In genomic region chr7:99181619-99182431, GRCm38 (mm10) we compare ENCODE assay signal across 8 mouse cellular contexts. TPM values are rescaled to one million over a fixed set of nuclear protein-coding genes. Genes with fewer than 3 reads are reported as not detected.
A peak's percentile ranks its signal among the peaks of the same experiment; 100 is the strongest.
DNase-seq lines count a peak whose midpoint lies in the region; ATAC-seq and TF ChIP-seq lines count a peak whose summit lies in the region.

No protein-coding gene starts in this region.

- DNase-seq in ES-E14 (ENCODE audit: low read depth, low spot score), result no peak
- peak; percentile 60 for DNase-seq in kidney, postnatal 10 days
- DNase-seq in lung, postnatal 14 days, result peak; percentile 27
- no peak for DNase-seq in stomach, postnatal 0 days (ENCODE audit: low spot score)
- no peak for DNase-seq in gastrocnemius, postnatal 36 days

- intact Hi-C loops in gastrocnemius, postnatal 36 days (cut with DNase I), result loop anchor here (5.0 kb wide), 1 partner anchor 45 kb away; no protein-coding TSS in a partner anchor

- no peak for ATAC-seq in erythroblast, adult 5-6 weeks (replicated peaks; ENCODE audit: low FRiP score, poor library complexity, severe bottlenecking)
- peak; percentile 70 for ATAC-seq in granulocyte monocyte progenitor cell, adult 5-6 weeks (replicated peaks; ENCODE audit: poor library complexity, severe bottlenecking)
- ATAC-seq in stomach, postnatal 0 days (ENCODE audit: low FRiP score, low TSS enrichment), result peak; percentile 13; the same call in 1 of the 2 replicates

- 22% methylated on average over 14 of the region's 14 CpGs for WGBS in stomach, postnatal 0 days

- peaks cover 16% of the 10 kb centered on the region for H3K4me1 ChIP-seq in erythroblast, embryonic 14.5 days (ENCODE audit: control insufficient read depth)
- no peaks in the 10 kb centered on the region for H3K4me1 ChIP-seq in ES-E14 (ENCODE audit: control insufficient read depth in 2 of 2, insufficient read depth in 2 of 2, low read length in 2 of 2, poor library complexity in 1 of 2)
- H3K4me1 ChIP-seq in stomach, postnatal 0 days (replicated peaks; ENCODE audit: control insufficient read depth, insufficient read depth), result no peaks in the 10 kb centered on the region

- H3K27ac ChIP-seq in ES-E14 (ENCODE audit: insufficient read depth, low read depth, low read length, poor library complexity, severe bottlenecking), result no peak overlapping the region
- peak overlapping the region; percentile 84 for H3K27ac ChIP-seq in stomach, postnatal 0 days (replicated peaks)

- peaks cover 34% of the 10 kb centered on the region for H3K27me3 ChIP-seq in erythroblast, embryonic 14.5 days (ENCODE audit: control insufficient read depth)
- no peaks in the 10 kb centered on the region for H3K27me3 ChIP-seq in stomach, postnatal 0 days (ENCODE audit: control insufficient read depth, insufficient read depth, low read length)

- H3K9ac ChIP-seq in ES-E14 (ENCODE audit: insufficient read depth, low read depth, low read length, poor library complexity, severe bottlenecking), result peak overlapping the region; percentile 34
- H3K9ac ChIP-seq in stomach, postnatal 0 days (ENCODE audit: low read length), result peak overlapping the region; percentile 84

- peak overlapping the region; percentile 99 for H3K4me2 ChIP-seq in stomach, postnatal 0 days (replicated peaks; ENCODE audit: low read depth)

- H3K9me3 ChIP-seq in erythroblast, embryonic 14.5 days (ENCODE audit: control insufficient read depth, low read length), result no peaks in the 10 kb centered on the region
- no peaks in the 10 kb centered on the region for H3K9me3 ChIP-seq in ES-E14 (ENCODE audit: control insufficient read depth, insufficient read depth, low read depth, low read length)
- H3K9me3 ChIP-seq in stomach, postnatal 0 days (ENCODE audit: control insufficient read depth, low read length), result no peaks in the 10 kb centered on the region

- no peak for TF ChIP-seq EP300 in stomach, postnatal 0 days (optimal IDR thresholded peaks at IDR 0.05)

- in situ Hi-C loops in ES-E14 (cut with MboI; ENCODE audit: low sequenced_read_pairs in 2 of 2, unreplicated experiment in 2 of 2), result no loop called here

- no peak for TF ChIP-seq CTCF in stomach, postnatal 0 days (IDR thresholded peaks at IDR 0.05; ENCODE audit: low read depth)

- no peaks in the 10 kb centered on the region; the same call in 1 of the 2 replicates for H3K36me3 ChIP-seq in erythroblast, embryonic 14.5 days (ENCODE audit: control insufficient read depth)
- no peaks in the 10 kb centered on the region for H3K36me3 ChIP-seq in ES-E14 (ENCODE audit: control insufficient read depth, insufficient read depth, low read length, poor library complexity, severe bottlenecking)
- H3K36me3 ChIP-seq in stomach, postnatal 0 days (ENCODE audit: control insufficient read depth, insufficient read depth, low read length), result no peaks in the 10 kb centered on the region

- H3K4me3 ChIP-seq in erythroblast, embryonic 14.5 days (replicated peaks), result peak overlapping the region; percentile 64
- H3K4me3 ChIP-seq in ES-E14 (ENCODE audit: insufficient read depth in 1 of 2, low read depth in 1 of 2, low read length in 2 of 2, poor library complexity in 1 of 2, severe bottlenecking in 1 of 2), result peak overlapping the region; percentile 55 to 62
- H3K4me3 ChIP-seq in stomach, postnatal 0 days (ENCODE audit: low read depth, low read length), result peak overlapping the region; percentile 70

TF ChIP-seq in ES-E14, 5 proteins besides CTCF, POLR2A, EP300 and RAD21:
- TF ChIP-seq HCFC1 (IDR thresholded peaks at IDR 0.05; ENCODE audit: borderline replicate concordance, insufficient read depth, low read length) (no peak), ZC3H11A (IDR thresholded peaks at IDR 0.05; ENCODE audit: borderline replicate concordance, low read depth, low read length) (no peak), MAFK (IDR thresholded peaks at IDR 0.05; ENCODE audit: insufficient read depth, low read depth, low read length) (no peak), CHD2 (IDR thresholded peaks at IDR 0.05; ENCODE audit: low read depth, low read length) (no peak), ZNF384 (IDR thresholded peaks at IDR 0.05; ENCODE audit: low read depth, low read length) (no peak)

RNA-seq across cellular contexts. Expression of gene Dgat2, which starts 0.7 kb away (rescaled TPM):
- 0.08 and 0.21 TPM in 2 replicates for polyA plus RNA-seq in erythroblast, embryonic 14.5 days (2012)
- total RNA-seq in erythroblast, adult 5-6 weeks (2015; ENCODE audit: low replicate concordance), result 4.2 and 7.7 TPM in 2 replicates
- total RNA-seq in erythroblast, adult 5-6 weeks (2017; ENCODE audit: low replicate concordance), result 5.3 and 7.1 TPM in 2 replicates
- 16.4 and 17.0 TPM in 2 replicates for total RNA-seq in ES-E14 (2012; rRNA removed)
- 9.6 and 13.9 TPM in 2 replicates for total RNA-seq in granulocyte monocyte progenitor cell, adult 5-6 weeks (2014; fragmentation: Nextera tagmentation)
- 6.7 and 7.9 TPM in 2 replicates for total RNA-seq in granulocyte monocyte progenitor cell, adult 5-6 weeks (2017)
- 307 and 320 TPM in 2 replicates for polyA plus RNA-seq in stomach, postnatal 0 days (2015; fragmentation: Nextera tagmentation; extraction: Ambion mirVana)
- total RNA-seq in gastrocnemius, postnatal 36 days (2021), result 10 to 100 TPM; 44.6 to 70.1 TPM

RNA-seq across cellular contexts. Expression of gene Uvrag, which starts 40.9 kb away (rescaled TPM):
- polyA plus RNA-seq in erythroblast, embryonic 14.5 days (2012), result 0.36 and 0.43 TPM in 2 replicates
- total RNA-seq in erythroblast, adult 5-6 weeks (2015; ENCODE audit: low replicate concordance), result 8.4 and 8.5 TPM in 2 replicates
- 6.6 and 9.3 TPM in 2 replicates for total RNA-seq in erythroblast, adult 5-6 weeks (2017; ENCODE audit: low replicate concordance)
- 13.6 and 14.6 TPM in 2 replicates for total RNA-seq in ES-E14 (2012; rRNA removed)
- 25.7 and 31.0 TPM in 2 replicates for total RNA-seq in granulocyte monocyte progenitor cell, adult 5-6 weeks (2014; fragmentation: Nextera tagmentation)
- 26.8 and 38.7 TPM in 2 replicates for total RNA-seq in granulocyte monocyte progenitor cell, adult 5-6 weeks (2017)
- polyA plus RNA-seq in stomach, postnatal 0 days (2015; fragmentation: Nextera tagmentation; extraction: Ambion mirVana), result 9.8 and 10.7 TPM in 2 replicates
- total RNA-seq in gastrocnemius, postnatal 36 days (2021), result 1 to 10 TPM; 8.6 to 9.7 TPM

RNA-seq across cellular contexts. Expression of gene Mogat2, which starts 56.6 kb away (rescaled TPM):
- polyA plus RNA-seq in erythroblast, embryonic 14.5 days (2012), result not detected in 2 replicates
- total RNA-seq in erythroblast, adult 5-6 weeks (2015; ENCODE audit: low replicate concordance), result 1.7 and 8.2 TPM in 2 replicates
- 3.0 and 3.6 TPM in 2 replicates for total RNA-seq in erythroblast, adult 5-6 weeks (2017; ENCODE audit: low replicate concordance)
- 9.1 and 22.9 TPM in 2 replicates for total RNA-seq in ES-E14 (2012; rRNA removed)
- 1.5 and 6.2 TPM in 2 replicates for total RNA-seq in granulocyte monocyte progenitor cell, adult 5-6 weeks (2014; fragmentation: Nextera tagmentation)
- total RNA-seq in granulocyte monocyte progenitor cell, adult 5-6 weeks (2017), result 3.6 and 4.8 TPM in 2 replicates
- polyA plus RNA-seq in stomach, postnatal 0 days (2015; fragmentation: Nextera tagmentation; extraction: Ambion mirVana), result 8.7 and 9.4 TPM in 2 replicates
- total RNA-seq in gastrocnemius, postnatal 36 days (2021), result not detected

Comparison
In these comparisons a context has a peak if more than half of its experiments do, and no peak if none do; other contexts are left out.
1. DNase-seq: peak in kidney, postnatal 10 days (single experiment) and lung, postnatal 14 days (single experiment); none in ES-E14 (single experiment), stomach, postnatal 0 days (single experiment) and gastrocnemius, postnatal 36 days (0 of 2).
2. Peak in every context shown above with its lines, with median percentiles within 50 percentile points of each other: H3K4me3 ChIP-seq.